Mouse (Mus musculus): ENCODE measurements at regions not wholly inside any gene's neighbourhood (a gene's known extent, or its start where the extent isn't known, plus 50 kb on each side); places are given as distances from the start of the nearest gene placed in this dataset.

DNA sequence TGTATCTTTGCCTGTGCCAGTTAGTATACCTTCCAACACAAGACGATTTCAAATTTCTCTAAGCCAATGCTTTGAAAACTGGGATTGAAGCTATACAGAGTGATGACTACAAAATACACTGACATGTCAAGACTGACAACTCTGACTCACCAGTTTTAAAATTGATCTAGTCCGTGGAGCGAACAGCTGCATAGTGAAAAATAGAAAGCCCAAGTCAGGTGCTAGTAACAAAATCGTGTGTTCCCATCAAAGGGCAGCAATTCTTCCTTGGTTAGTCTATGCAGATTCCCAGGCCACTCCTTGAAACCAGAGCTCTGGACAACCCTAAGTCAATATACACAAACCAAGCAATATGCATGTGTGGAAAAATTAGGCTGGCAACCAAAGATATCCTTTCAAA is 940.6 kb downstream of the Kcna4 start:
- no peak for DNase-seq
- intact Hi-C loops (cut with DNase I): loop anchor here (5.0 kb wide), 1 partner anchor 196 kb away; no protein-coding TSS in a partner anchor

DNA sequence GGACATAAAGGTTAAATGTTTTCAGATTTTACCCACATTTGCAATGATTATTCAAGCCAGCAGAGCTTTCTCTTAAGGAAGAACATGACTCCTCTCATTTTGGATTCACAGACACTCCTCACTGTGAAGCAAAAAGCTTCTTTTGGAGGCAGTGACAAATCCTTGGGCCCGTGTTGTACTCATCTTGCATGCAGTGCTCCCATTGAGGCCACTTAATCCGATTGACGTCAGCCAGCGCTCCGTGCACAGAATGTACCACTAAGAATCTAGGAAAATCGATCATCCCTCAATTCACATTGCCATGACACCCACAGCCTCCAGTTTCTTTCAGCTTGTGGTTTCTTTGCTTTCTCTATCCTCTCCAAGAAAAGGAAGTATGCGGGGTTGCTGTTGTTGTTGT is 941.5 kb downstream of the Kcna4 start:
- intact Hi-C loops (cut with DNase I): loop anchor here (5.0 kb wide), 1 partner anchor 195 kb away; no protein-coding TSS in a partner anchor
- DNase-seq: no peak

DNA sequence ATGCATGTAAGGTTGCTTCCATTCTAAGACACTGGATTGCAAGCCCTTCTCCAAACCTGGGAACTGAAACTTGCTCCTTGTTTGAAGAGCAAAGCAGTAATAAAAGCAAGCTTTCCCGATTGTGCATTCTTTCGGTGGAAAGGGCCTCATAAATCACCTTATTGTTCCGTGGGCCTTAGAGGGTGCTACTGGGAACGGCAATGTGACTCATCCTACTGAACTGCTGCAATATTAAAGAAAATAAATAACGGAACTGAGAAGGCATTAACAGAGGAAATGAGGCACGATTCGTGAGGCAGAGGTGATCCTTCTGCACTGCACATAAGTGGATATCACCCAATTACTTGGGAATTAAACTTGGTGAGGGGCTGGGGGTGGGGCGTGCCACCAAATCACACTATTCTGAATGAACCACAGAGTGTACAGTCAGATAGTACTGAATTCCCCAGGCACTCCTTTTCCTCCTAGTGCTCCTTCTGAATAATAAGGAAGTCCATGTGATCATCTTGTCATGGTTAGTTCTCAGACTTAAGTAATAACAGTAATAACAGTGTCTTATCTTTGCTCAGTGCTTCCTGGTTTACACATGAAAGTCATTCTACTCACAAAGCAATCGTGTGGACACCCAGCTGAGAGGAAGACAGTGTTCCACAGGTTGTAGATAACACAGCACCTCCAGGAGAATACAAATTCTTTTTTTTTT is 946.0 kb downstream of the Kcna4 start:
- intact Hi-C loops (cut with DNase I): no loop called here
- DNase-seq: no peak
